Mouse (Mus musculus): ENCODE results near the gene Xrra1. TPM values are rescaled to one million over a fixed set of nuclear protein-coding genes. Genes with fewer than 3 reads are reported as not detected.
A peak's percentile ranks its signal among the peaks of the same experiment; 100 is the strongest.

The Xrra1 gene
- polyA plus RNA-seq, 1 experiment from 2014 or later = 0.31 TPM

GRCm38 (mm10) chr7:99824649-99825483 lies 34.0 kb upstream of the Xrra1 start:
- peak; percentile 45; the same call in 1 of the 2 replicates for ATAC-seq (ENCODE audit: insufficient read depth, low FRiP score)
- 60% methylated on average over 16 of the region's 16 CpGs for WGBS
- H3K9me3 ChIP-seq (replicated peaks; ENCODE audit: control insufficient read depth, low read length) = no peaks in the 10 kb centered on the region
- H3K27ac ChIP-seq (ENCODE audit: low read length) = peak overlapping the region; percentile 81
- no peak overlapping the region for H3K4me3 ChIP-seq (replicated peaks; ENCODE audit: low read length)
- no peaks in the 10 kb centered on the region for H3K36me3 ChIP-seq (ENCODE audit: control insufficient read depth, insufficient read depth, low read length)
- H3K9ac ChIP-seq (ENCODE audit: low read length) = peak overlapping the region; percentile 53; the same call in 1 of the 2 replicates
- H3K27me3 ChIP-seq (ENCODE audit: control insufficient read depth, insufficient read depth, low read length) = no peaks in the 10 kb centered on the region
- H3K4me1 ChIP-seq (ENCODE audit: control insufficient read depth, insufficient read depth, low read length) = peaks cover 19% of the 10 kb centered on the region
- H3K4me2 ChIP-seq (ENCODE audit: low read depth, low read length) = peak overlapping the region; percentile 32

DNA sequence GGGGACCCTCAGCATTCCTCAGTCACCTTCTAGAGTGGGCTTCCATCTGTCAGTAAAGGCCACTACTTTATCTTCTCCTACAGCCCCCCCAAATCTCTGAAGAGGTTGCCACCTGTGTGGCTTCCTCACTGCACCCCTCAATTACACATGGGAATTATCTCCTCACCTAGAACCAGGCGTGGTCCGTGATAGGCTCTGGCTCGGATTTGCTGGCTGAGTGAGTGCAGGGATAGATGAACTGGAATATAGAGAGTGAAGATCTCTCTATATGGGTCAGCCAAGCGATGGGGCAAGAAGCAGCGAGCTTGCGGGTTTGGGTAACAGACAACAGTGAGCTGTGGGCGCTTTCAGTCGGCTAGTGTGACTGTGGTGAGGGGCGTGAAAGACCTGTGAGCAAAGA lies 33.4 kb upstream of the Xrra1 start:
- Histone ChIP-seq H3K4me1 (ENCODE audit: control insufficient read depth, insufficient read depth, low read length) (peaks cover 19% of the 10 kb centered on the region), H3K9ac (ENCODE audit: low read length) (peak overlapping the region; percentile 53), H3K9me3 (replicated peaks; ENCODE audit: control insufficient read depth, low read length) (no peaks in the 10 kb centered on the region), H3K27me3 (ENCODE audit: control insufficient read depth, insufficient read depth, low read length) (no peaks in the 10 kb centered on the region), H3K4me2 (ENCODE audit: low read depth, low read length) (peak overlapping the region; percentile 32), H3K4me3 (replicated peaks; ENCODE audit: low read length) (0 out of 2 replicates have a peak overlapping the region, but pooled peaks have one; percentile 12), H3K27ac (ENCODE audit: low read length) (peak overlapping the region; percentile 81), H3K36me3 (ENCODE audit: control insufficient read depth, insufficient read depth, low read length) (no peaks in the 10 kb centered on the region)
- WGBS = 75% methylated on average over 9 of the region's 9 CpGs
- no peak for ATAC-seq (ENCODE audit: insufficient read depth, low FRiP score)

DNA sequence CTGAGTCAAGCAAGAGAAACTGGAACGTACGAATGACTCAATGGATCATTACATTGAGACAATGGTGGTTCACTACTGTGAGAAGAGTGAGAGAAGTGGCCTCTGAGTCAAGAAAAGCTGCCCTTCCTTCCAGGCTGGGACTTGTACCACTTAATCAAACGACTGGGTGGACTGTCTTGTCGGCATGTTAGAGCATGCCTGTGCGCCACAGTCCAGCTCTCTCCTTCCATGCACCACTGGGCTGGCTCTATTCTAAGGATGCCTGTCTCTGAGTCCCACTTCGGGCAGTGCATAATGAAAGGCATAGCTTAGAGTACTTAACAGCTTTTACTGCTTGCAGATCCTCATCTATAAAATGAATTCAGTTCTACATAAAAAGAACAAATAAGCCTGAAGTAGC lies 32.8 kb upstream of the Xrra1 start:
- ATAC-seq (ENCODE audit: insufficient read depth, low FRiP score) = 0 out of 2 replicates have a peak, but pooled peaks have one; percentile 20
- Histone ChIP-seq H3K36me3 (ENCODE audit: control insufficient read depth, insufficient read depth, low read length) (no peaks in the 10 kb centered on the region), H3K4me1 (ENCODE audit: control insufficient read depth, insufficient read depth, low read length) (peaks cover 19% of the 10 kb centered on the region), H3K27ac (ENCODE audit: low read length) (peak overlapping the region; percentile 81), H3K4me3 (replicated peaks; ENCODE audit: low read length) (no peak overlapping the region), H3K4me2 (ENCODE audit: low read depth, low read length) (peak overlapping the region; percentile 32; the same call in 1 of the 2 replicates), H3K9ac (ENCODE audit: low read length) (no peak overlapping the region), H3K9me3 (replicated peaks; ENCODE audit: control insufficient read depth, low read length) (no peaks in the 10 kb centered on the region), H3K27me3 (ENCODE audit: control insufficient read depth, insufficient read depth, low read length) (no peaks in the 10 kb centered on the region)
- WGBS = 55% methylated on average over 6 of the region's 6 CpGs

GRCm38 (mm10) chr7:99828083-99828570 lies 30.8 kb upstream of the Xrra1 start, which contains the start of gene Neu3:
Neu3 (minus strand) TSS chr7:99828417.
- under 1% methylated on average over 26 of the region's 26 CpGs for WGBS
- Histone ChIP-seq H3K27me3 (ENCODE audit: control insufficient read depth, insufficient read depth, low read length) (no peaks in the 10 kb centered on the region), H3K27ac (ENCODE audit: low read length) (peak within 1 kb of the TSS; percentile 94), H3K9ac (ENCODE audit: low read length) (peak within 1 kb of the TSS; percentile 79), H3K4me2 (ENCODE audit: low read depth, low read length) (peak within 1 kb of the TSS; percentile 68), H3K4me1 (ENCODE audit: control insufficient read depth, insufficient read depth, low read length) (peaks cover 15% of the 10 kb centered on the region), H3K9me3 (replicated peaks; ENCODE audit: control insufficient read depth, low read length) (no peaks in the 10 kb centered on the region), H3K4me3 (replicated peaks; ENCODE audit: low read length) (peak within 1 kb of the TSS; percentile 63), H3K36me3 (ENCODE audit: control insufficient read depth, insufficient read depth, low read length) (no peaks in the 10 kb centered on the region)
- peak; percentile 98 for ATAC-seq (ENCODE audit: insufficient read depth, low FRiP score)

- no peak overlapping the region for H3K27ac ChIP-seq (ENCODE audit: low read length)
- WGBS = 72% methylated on average over 5 of the region's 5 CpGs
- ATAC-seq (ENCODE audit: insufficient read depth, low FRiP score) = no peak
- H3K36me3 ChIP-seq (ENCODE audit: control insufficient read depth, insufficient read depth, low read length) = 0 out of 2 replicates have a peak, but pooled peaks cover 8% of the 10 kb centered on the region
- peaks cover 12% of the 10 kb centered on the region for H3K4me1 ChIP-seq (ENCODE audit: control insufficient read depth, insufficient read depth, low read length)
- H3K4me2 ChIP-seq (ENCODE audit: low read depth, low read length) = no peak overlapping the region
- H3K9ac ChIP-seq (ENCODE audit: low read length) = no peak overlapping the region
- H3K4me3 ChIP-seq (replicated peaks; ENCODE audit: low read length) = no peak overlapping the region
- H3K9me3 ChIP-seq (replicated peaks; ENCODE audit: control insufficient read depth, low read length) = no peaks in the 10 kb centered on the region
- H3K27me3 ChIP-seq (ENCODE audit: control insufficient read depth, insufficient read depth, low read length) = no peaks in the 10 kb centered on the region
Measured at GRCm38 (mm10) chr7:99833115-99833845, 25.6 kb upstream of the Xrra1 start.

GRCm38 (mm10) chr7:99833846-99834222 lies 25.1 kb upstream of the Xrra1 start:
- WGBS = 79% methylated on average over 2 of the region's 2 CpGs
- H3K27ac ChIP-seq (ENCODE audit: low read length) = no peak overlapping the region
- peaks cover 11% of the 10 kb centered on the region for H3K4me1 ChIP-seq (ENCODE audit: control insufficient read depth, insufficient read depth, low read length)
- no peaks in the 10 kb centered on the region for H3K9me3 ChIP-seq (replicated peaks; ENCODE audit: control insufficient read depth, low read length)
- H3K27me3 ChIP-seq (ENCODE audit: control insufficient read depth, insufficient read depth, low read length) = no peaks in the 10 kb centered on the region
- ATAC-seq (ENCODE audit: insufficient read depth, low FRiP score) = no peak
- no peak overlapping the region for H3K9ac ChIP-seq (ENCODE audit: low read length)
- H3K36me3 ChIP-seq (ENCODE audit: control insufficient read depth, insufficient read depth, low read length) = peaks cover 12% of the 10 kb centered on the region; the same call in 1 of the 2 replicates
- H3K4me3 ChIP-seq (replicated peaks; ENCODE audit: low read length) = no peak overlapping the region
- H3K4me2 ChIP-seq (ENCODE audit: low read depth, low read length) = no peak overlapping the region

- Histone ChIP-seq H3K4me1 (ENCODE audit: control insufficient read depth, insufficient read depth, low read length) (peaks cover 11% of the 10 kb centered on the region), H3K36me3 (ENCODE audit: control insufficient read depth, insufficient read depth, low read length) (peaks cover 12% of the 10 kb centered on the region; the same call in 1 of the 2 replicates), H3K9ac (ENCODE audit: low read length) (no peak overlapping the region), H3K27ac (ENCODE audit: low read length) (no peak overlapping the region), H3K27me3 (ENCODE audit: control insufficient read depth, insufficient read depth, low read length) (no peaks in the 10 kb centered on the region), H3K4me3 (replicated peaks; ENCODE audit: low read length) (no peak overlapping the region), H3K9me3 (replicated peaks; ENCODE audit: control insufficient read depth, low read length) (no peaks in the 10 kb centered on the region), H3K4me2 (ENCODE audit: low read depth, low read length) (no peak overlapping the region)
- ATAC-seq (ENCODE audit: insufficient read depth, low FRiP score) = no peak
- WGBS = 82% methylated on average over 5 of the region's 5 CpGs
Measured at GRCm38 (mm10) chr7:99834314-99834853, 24.5 kb upstream of the Xrra1 start.

GRCm38 (mm10) chr7:99836781-99837180 lies 22.1 kb upstream of the Xrra1 start:
- peak; percentile 56; the same call in 1 of the 2 replicates for ATAC-seq (ENCODE audit: insufficient read depth, low FRiP score)
- no peak overlapping the region for H3K4me2 ChIP-seq (ENCODE audit: low read depth, low read length)
- no peak overlapping the region for H3K4me3 ChIP-seq (replicated peaks; ENCODE audit: low read length)
- H3K27ac ChIP-seq (ENCODE audit: low read length) = peak overlapping the region; percentile 24; the same call in 1 of the 2 replicates
- H3K9me3 ChIP-seq (replicated peaks; ENCODE audit: control insufficient read depth, low read length) = no peaks in the 10 kb centered on the region
- no peak overlapping the region for H3K9ac ChIP-seq (ENCODE audit: low read length)
- peaks cover 11% of the 10 kb centered on the region for H3K4me1 ChIP-seq (ENCODE audit: control insufficient read depth, insufficient read depth, low read length)
- 37% methylated on average over 4 of the region's 4 CpGs for WGBS
- H3K27me3 ChIP-seq (ENCODE audit: control insufficient read depth, insufficient read depth, low read length) = no peaks in the 10 kb centered on the region
- peaks cover 12% of the 10 kb centered on the region; the same call in 1 of the 2 replicates for H3K36me3 ChIP-seq (ENCODE audit: control insufficient read depth, insufficient read depth, low read length)
